Mouse (Mus musculus) liver, postnatal 0 days (tissue): ENCODE data around the gene Ifna13. TPM values are rescaled to one million over a fixed set of nuclear protein-coding genes. Genes with fewer than 3 reads are reported as not detected.

ENCODE experiments used
- ATAC-seq: fragments of 200-750 bp; cut with Nextera tagmentation; 2 replicates; pipeline ENCODE4 v1.8.0; 2017; ENCODE audit warnings: mild to moderate bottlenecking, moderate library complexity
- DNase-seq: peaks from one replicate; pipeline ENCODE4 v3.0.0-alpha.2; 2016
- H3K27ac ChIP-seq: fragments of 300-500 bp; sonication (generic); 2 replicates; pipeline ENCODE4 v1.5.1; 2014; ENCODE audit warnings: antibody characterized with exemption, moderate library complexity, mild to moderate bottlenecking, low read depth
- H3K27me3 ChIP-seq: fragments of 300-500 bp; sonication (generic); 2 replicates; pipeline ENCODE4 v1.6.1; 2014; ENCODE audit warnings: low read length, control low read depth, mixed read lengths; ENCODE audit not compliant: insufficient read depth
- H3K36me3 ChIP-seq: fragments of 300-500 bp; sonication (generic); replicated peaks from 2 replicates; pipeline ENCODE4 v1.6.1; 2014; ENCODE audit warnings: mild to moderate bottlenecking, control low read depth, low read length, moderate library complexity, mixed read lengths; ENCODE audit not compliant: insufficient read depth
- H3K4me1 ChIP-seq: fragments of 300-500 bp; sonication (generic); 2 replicates; pipeline ENCODE4 v1.6.1; 2014; ENCODE audit warnings: antibody characterized with exemption, mild to moderate bottlenecking, control low read depth; ENCODE audit not compliant: insufficient read depth
- H3K4me2 ChIP-seq: fragments of 300-500 bp; sonication (generic); 2 replicates; pipeline ENCODE4 v1.6.1; 2014; ENCODE audit warnings: low read depth, mild to moderate bottlenecking, low read length, moderate library complexity, mixed read lengths
- H3K4me3 ChIP-seq: fragments of 300-500 bp; sonication (generic); 2 replicates; pipeline ENCODE4 v1.5.1; 2014; ENCODE audit warnings: low read depth, low read length
- H3K9ac ChIP-seq: fragments of 300-500 bp; sonication (generic); replicated peaks from 2 replicates; pipeline ENCODE4 v1.6.1; 2014; ENCODE audit warnings: mild to moderate bottlenecking, moderate library complexity
- H3K9me3 ChIP-seq: fragments of 300-500 bp; sonication (generic); 2 replicates; pipeline ENCODE4 v1.6.1; 2016; ENCODE audit warnings: mild to moderate bottlenecking, control low read depth, low read length, mixed read lengths
- CTCF ChIP-seq: sonication (generic); IDR thresholded peaks from 2 replicates; pipeline ENCODE4 v1.5.1; 2016; ENCODE audit warnings: antibody characterized with exemption, low read depth
- EP300 ChIP-seq: IDR thresholded peaks from 2 replicates; pipeline ENCODE4 v1.6.1; 2016; ENCODE audit warnings: antibody characterized with exemption, low read depth, mild to moderate bottlenecking
- WGBS: fragments of 180-500 bp; shearing (Covaris S2); extraction: QIAGEN DNeasy Blood & Tissue Kit; methylation state at CpG from one replicate; pipeline ENCODE4 v1.1.7; 2014; ENCODE audit not compliant: insufficient replicate concordance; 5-methylcytosine and 5-hydroxymethylcytosine counted together
- polyA plus RNA-seq: library from polyadenylated mRNA; unstranded; fragments of >200 nt; fragmentation: Nextera tagmentation; extraction: Ambion mirVana; gene quantifications from 2 replicates; pipeline ENCODE4 v1.2.1, GENCODE M21; 2015

Ifna13 gene
- polyA plus RNA-seq, 1 experiment from 2014 or later, result not detected

GRCm38 (mm10) chr4:88634311-88634710 is 9.9 kb downstream of the Ifna13 start, which contains the start of gene C87499:
C87499 (minus strand) TSS chr4:88634411.
- no peak within 1 kb of the TSS for H3K9ac ChIP-seq
- no peak for DNase-seq
- 82% methylated on average over 4 of the region's 4 CpGs for WGBS
- H3K27ac ChIP-seq, result no peak within 1 kb of the TSS
- no peak within 1 kb of the TSS for H3K4me3 ChIP-seq
- ATAC-seq, result no peak
- TF ChIP-seq EP300, result no peak
- no peak for TF ChIP-seq CTCF
- no peaks in the 10 kb centered on the region for H3K36me3 ChIP-seq
- no peaks in the 10 kb centered on the region for H3K4me1 ChIP-seq
- no peaks in the 10 kb centered on the region for H3K27me3 ChIP-seq
- H3K9me3 ChIP-seq, result no peaks in the 10 kb centered on the region
- no peak within 1 kb of the TSS for H3K4me2 ChIP-seq

GRCm38 (mm10) chr4:88603276-88603675 is 41.0 kb downstream of the Ifna13 start, which contains the start of gene Ifna12:
Ifna12 (minus strand) TSS chr4:88603376.
- H3K36me3 ChIP-seq, result no peaks in the 10 kb centered on the region
- no peaks in the 10 kb centered on the region for H3K27me3 ChIP-seq
- H3K4me1 ChIP-seq, result no peaks in the 10 kb centered on the region
- DNase-seq (no peak), ATAC-seq (no peak)
- H3K4me3 ChIP-seq, result no peak within 1 kb of the TSS
- TF ChIP-seq EP300 (no peak), CTCF (no peak)
- H3K9ac ChIP-seq, result no peak within 1 kb of the TSS
- no peak within 1 kb of the TSS for H3K4me2 ChIP-seq
- no peak within 1 kb of the TSS for H3K27ac ChIP-seq
- H3K9me3 ChIP-seq, result no peaks in the 10 kb centered on the region

Other genes with a start within 250 kb of the Ifna13 start
- 5.3 TPM in 2 replicates for gene Hacd4, start 205.5 kb downstream of the Ifna13 start, polyA plus RNA-seq
- gene Ifnb1, start 121.7 kb downstream of the Ifna13 start, polyA plus RNA-seq, result not detected in 2 replicates
- gene Ifna15, start 86.2 kb downstream of the Ifna13 start, polyA plus RNA-seq, result not detected in 2 replicates
- not detected in 2 replicates for gene Ifna14, start 72.7 kb downstream of the Ifna13 start, polyA plus RNA-seq
- gene Ifna9, start 52.1 kb downstream of the Ifna13 start, polyA plus RNA-seq, result not detected in 2 replicates
- not detected in 2 replicates for gene Ifna12, start 41.1 kb downstream of the Ifna13 start, polyA plus RNA-seq
- not detected in 2 replicates for gene C87499, start 10.0 kb downstream of the Ifna13 start, polyA plus RNA-seq
- gene Ifna16, start 32.5 kb upstream of the Ifna13 start, polyA plus RNA-seq, result not detected in 2 replicates
- not detected in 2 replicates for gene Ifna2, start 39.5 kb upstream of the Ifna13 start, polyA plus RNA-seq
- not detected in 2 replicates for gene Ifnab, start 46.9 kb upstream of the Ifna13 start, polyA plus RNA-seq
- gene Gm26566, start 77.3 kb upstream of the Ifna13 start, polyA plus RNA-seq, result 0.15 and 0.22 TPM in 2 replicates
- 18.6 and 20.1 TPM in 2 replicates for gene Klhl9, start 78.0 kb upstream of the Ifna13 start, polyA plus RNA-seq
- not detected in 2 replicates for gene Gm13271, start 110.4 kb upstream of the Ifna13 start, polyA plus RNA-seq
- 0.13 TPM in 1 of 2 replicates, not detected in the other for gene Gm13283, start 115.7 kb upstream of the Ifna13 start, polyA plus RNA-seq
- gene Gm13290, start 129.4 kb upstream of the Ifna13 start, polyA plus RNA-seq, result not detected in 2 replicates
- not detected in 2 replicates for gene Gm13289, start 132.5 kb upstream of the Ifna13 start, polyA plus RNA-seq
- not detected in 2 replicates for gene Gm13272, start 135.4 kb upstream of the Ifna13 start, polyA plus RNA-seq
- gene Ifnz, start 137.7 kb upstream of the Ifna13 start, polyA plus RNA-seq, result not detected in 2 replicates
- gene Gm13276, start 141.2 kb upstream of the Ifna13 start, polyA plus RNA-seq, result not detected in 2 replicates
- not detected in 2 replicates for gene Gm13277, start 144.2 kb upstream of the Ifna13 start, polyA plus RNA-seq
- gene Gm13278, start 147.1 kb upstream of the Ifna13 start, polyA plus RNA-seq, result not detected in 2 replicates
- not detected in 2 replicates for gene Gm13275, start 150.0 kb upstream of the Ifna13 start, polyA plus RNA-seq
- not detected in 2 replicates for gene Gm13279, start 152.9 kb upstream of the Ifna13 start, polyA plus RNA-seq
- 0.17 and 0.25 TPM in 2 replicates for gene Gm13285, start 155.2 kb upstream of the Ifna13 start, polyA plus RNA-seq
- not detected in 2 replicates for gene Gm13287, start 158.8 kb upstream of the Ifna13 start, polyA plus RNA-seq
- not detected in 2 replicates for gene Gm13288, start 161.1 kb upstream of the Ifna13 start, polyA plus RNA-seq
- not detected in 2 replicates for gene Ifna7, start 171.8 kb upstream of the Ifna13 start, polyA plus RNA-seq
- gene Ifna11, start 175.5 kb upstream of the Ifna13 start, polyA plus RNA-seq, result not detected in 2 replicates
- gene Ifna6, start 183.0 kb upstream of the Ifna13 start, polyA plus RNA-seq, result not detected in 2 replicates
- not detected in 2 replicates for gene Ifna5, start 191.1 kb upstream of the Ifna13 start, polyA plus RNA-seq
- gene Ifna4, start 197.4 kb upstream of the Ifna13 start, polyA plus RNA-seq, result not detected in 2 replicates
- gene Ifna1, start 205.6 kb upstream of the Ifna13 start, polyA plus RNA-seq, result not detected in 2 replicates
- gene Ifne, start 235.7 kb upstream of the Ifna13 start, polyA plus RNA-seq, result not detected in 2 replicates